Mouse (Mus musculus) erythroblast, embryonic 14.5 days (primary cell): ENCODE results near the gene Msantd3.

Source experiments
- GATA1 ChIP-seq: IDR thresholded peaks from 2 replicates; pipeline ENCODE4 v1.6.1; 2012; ENCODE audit warnings: low read length, inconsistent platforms, mixed read lengths
- TAL1 ChIP-seq: IDR thresholded peaks from 3 replicates; pipeline ENCODE4 v1.6.1; 2012; ENCODE audit warnings: low read length, inconsistent platforms, mixed read lengths

- TF ChIP-seq TAL1 (no peak), GATA1 (no peak)
These were observed 44.9 kb downstream of the Msantd3 start, which contains the start of gene Tmeff1 for GRCm38 (mm10) chr4:48584421-48585240.
